Comparison of ENCODE assay signal across 10 mouse cellular contexts in genomic region chr14:21662465-21663142, GRCm38 (mm10). TPM values are rescaled to one million over a fixed set of nuclear protein-coding genes. Genes with fewer than 3 reads are reported as not detected.
A peak's percentile ranks its signal among the peaks of the same experiment; 100 is the strongest.
DNase-seq lines count a peak whose midpoint lies in the region; ATAC-seq lines count a peak whose summit lies in the region.
"Had no signal": no experiment of that assay in that cellular context is flagged by ENCODE, and none has a peak within 500 bp of the region (broad histone marks: within the 10 kb centered on the region; RNA-seq: fewer than 3 reads in every experiment).

No protein-coding gene starts in this region.

- peak; percentile 16 for DNase-seq in midbrain, embryonic 14.5 days
- DNase-seq in midbrain, embryonic 10.5 days (ENCODE audit: low spot score): no peak
- no peak for DNase-seq in right cerebral cortex, adult 2 months (ENCODE audit: low spot score in 2 of 2)
- DNase-seq in heart, embryonic 10.5 days (ENCODE audit: low spot score): no peak

- no peak for ATAC-seq in midbrain, embryonic 14.5 days (ENCODE audit: low FRiP score, low TSS enrichment)
- peak; percentile 69; the same call in 1 of the 2 replicates for ATAC-seq in erythroid progenitor cell, adult 5-6 weeks (replicated peaks; ENCODE audit: low FRiP score, poor library complexity, severe bottlenecking)
- ATAC-seq in liver, embryonic 16.5 days (ENCODE audit: low read depth): peak; percentile 64; the same call in 1 of the 2 replicates
- 0 out of 2 replicates have a peak, but pooled peaks have one; percentile 37 for ATAC-seq in stomach, embryonic 16.5 days (ENCODE audit: insufficient read depth, low FRiP score)
- no peak for ATAC-seq in inflammation-experienced regulatory T-cells, adult 6 months

- no peaks in the 10 kb centered on the region for H3K4me1 ChIP-seq in midbrain, embryonic 14.5 days (ENCODE audit: control insufficient read depth, insufficient read depth, low read length)
- H3K4me1 ChIP-seq in midbrain, embryonic 10.5 days: peaks cover 11% of the 10 kb centered on the region
- H3K4me1 ChIP-seq in liver, embryonic 16.5 days (ENCODE audit: control insufficient read depth, low read depth, low read length): peaks cover 3% of the 10 kb centered on the region; the same call in 1 of the 2 replicates
- no peaks in the 10 kb centered on the region for H3K4me1 ChIP-seq in stomach, embryonic 16.5 days (ENCODE audit: control insufficient read depth, insufficient read depth, low read length)
- H3K4me1 ChIP-seq in heart, embryonic 10.5 days: peaks cover 19% of the 10 kb centered on the region

- peaks cover 64% of the 10 kb centered on the region for H3K36me3 ChIP-seq in midbrain, embryonic 14.5 days (ENCODE audit: control insufficient read depth, insufficient read depth, low read length)
- peaks cover 68% of the 10 kb centered on the region for H3K36me3 ChIP-seq in midbrain, embryonic 10.5 days
- H3K36me3 ChIP-seq in liver, embryonic 16.5 days (ENCODE audit: control insufficient read depth, insufficient read depth): no peaks in the 10 kb centered on the region
- peaks cover 17% of the 10 kb centered on the region for H3K36me3 ChIP-seq in stomach, embryonic 16.5 days (ENCODE audit: control insufficient read depth, insufficient read depth, low read length)
- peaks cover 65% of the 10 kb centered on the region for H3K36me3 ChIP-seq in heart, embryonic 10.5 days

- H3K4me2 ChIP-seq in midbrain, embryonic 14.5 days (ENCODE audit: low read length): no peak overlapping the region
- H3K4me2 ChIP-seq in liver, embryonic 16.5 days (ENCODE audit: low read depth, low read length): no peak overlapping the region
- H3K4me2 ChIP-seq in stomach, embryonic 16.5 days (ENCODE audit: low read depth, low read length): no peak overlapping the region

- no peaks in the 10 kb centered on the region for H3K9me3 ChIP-seq in midbrain, embryonic 14.5 days (ENCODE audit: control insufficient read depth, low read length)
- H3K9me3 ChIP-seq in midbrain, embryonic 10.5 days (replicated peaks): no peaks in the 10 kb centered on the region
- no peaks in the 10 kb centered on the region for H3K9me3 ChIP-seq in liver, embryonic 16.5 days (replicated peaks; ENCODE audit: control insufficient read depth, low read length)
- H3K9me3 ChIP-seq in stomach, embryonic 16.5 days (replicated peaks; ENCODE audit: control insufficient read depth, low read length): no peaks in the 10 kb centered on the region
- no peaks in the 10 kb centered on the region for H3K9me3 ChIP-seq in heart, embryonic 10.5 days
- H3K9me3 ChIP-seq: hindbrain, embryonic 10.5 days had no signal

- H3K9ac ChIP-seq in midbrain, embryonic 14.5 days (replicated peaks; ENCODE audit: low read length): no peak overlapping the region
- H3K9ac ChIP-seq in liver, embryonic 16.5 days (ENCODE audit: low read depth, low read length): no peak overlapping the region
- no peak overlapping the region for H3K9ac ChIP-seq in stomach, embryonic 16.5 days (ENCODE audit: low read length)

- H3K4me3 ChIP-seq in midbrain, embryonic 14.5 days (replicated peaks; ENCODE audit: low read depth, low read length): no peak overlapping the region
- H3K4me3 ChIP-seq in midbrain, embryonic 10.5 days: no peak overlapping the region
- H3K4me3 ChIP-seq in liver, embryonic 16.5 days (ENCODE audit: low read depth, low read length): no peak overlapping the region
- no peak overlapping the region for H3K4me3 ChIP-seq in stomach, embryonic 16.5 days (replicated peaks; ENCODE audit: low read length)
- no peak overlapping the region for H3K4me3 ChIP-seq in heart, embryonic 10.5 days
- H3K4me3 ChIP-seq: hindbrain, embryonic 10.5 days had no signal

- no peak overlapping the region for H3K27ac ChIP-seq in midbrain, embryonic 14.5 days (replicated peaks; ENCODE audit: low read depth, low read length)
- no peak overlapping the region for H3K27ac ChIP-seq in midbrain, embryonic 10.5 days (replicated peaks)
- H3K27ac ChIP-seq in liver, embryonic 16.5 days (ENCODE audit: low read length): no peak overlapping the region
- H3K27ac ChIP-seq in stomach, embryonic 16.5 days (ENCODE audit: low read length): no peak overlapping the region
- H3K27ac ChIP-seq in heart, embryonic 10.5 days: no peak overlapping the region
- H3K27ac ChIP-seq: hindbrain, embryonic 10.5 days; macrophage had no signal

- no peaks in the 10 kb centered on the region for H3K27me3 ChIP-seq in midbrain, embryonic 14.5 days (ENCODE audit: control insufficient read depth, insufficient read depth, low read length)
- H3K27me3 ChIP-seq in midbrain, embryonic 10.5 days (ENCODE audit: low read depth, poor library complexity, severe bottlenecking): no peaks in the 10 kb centered on the region
- no peaks in the 10 kb centered on the region for H3K27me3 ChIP-seq in liver, embryonic 16.5 days (ENCODE audit: control insufficient read depth, insufficient read depth, low read depth, low read length)
- H3K27me3 ChIP-seq in stomach, embryonic 16.5 days (ENCODE audit: control insufficient read depth, insufficient read depth, low read length): no peaks in the 10 kb centered on the region
- no peaks in the 10 kb centered on the region for H3K27me3 ChIP-seq in heart, embryonic 10.5 days (ENCODE audit: insufficient read depth, poor library complexity, severe bottlenecking)

- 85% methylated on average over 8 of the region's 8 CpGs for WGBS in midbrain, embryonic 14.5 days
- WGBS in midbrain, embryonic 10.5 days: 87% methylated on average over 8 of the region's 8 CpGs
- 47% methylated on average over 8 of the region's 8 CpGs for WGBS in liver, embryonic 16.5 days (ENCODE audit: insufficient replicate concordance)
- WGBS in stomach, embryonic 16.5 days: 69% methylated on average over 8 of the region's 8 CpGs
- 72% methylated on average over 8 of the region's 8 CpGs for WGBS in heart, embryonic 10.5 days

RNA-seq across cellular contexts. Expression of gene Dupd1, which starts 51.8 kb away (rescaled TPM):
- polyA plus RNA-seq in midbrain, embryonic 14.5 days (2014; fragmentation: Nextera tagmentation; extraction: Ambion mirVana): not detected in 2 replicates
- not detected in 2 replicates for polyA plus RNA-seq in midbrain, embryonic 10.5 days (2016; fragmentation: Nextera tagmentation; extraction: Ambion mirVana)
- not detected in 2 replicates for total RNA-seq in erythroid progenitor cell, adult 5-6 weeks (2015; ENCODE audit: low replicate concordance)
- not detected in 2 replicates for total RNA-seq in erythroid progenitor cell, adult 5-6 weeks (2017; ENCODE audit: low replicate concordance)
- polyA plus RNA-seq in liver, embryonic 16.5 days (2015; fragmentation: Nextera tagmentation; extraction: Ambion mirVana): 0.18 and 0.27 TPM in 2 replicates
- 0.81 TPM in 1 of 2 replicates, not detected in the other for polyA plus RNA-seq in stomach, embryonic 16.5 days (2015; fragmentation: Nextera tagmentation; extraction: Ambion mirVana)
- polyA plus RNA-seq in inflammation-experienced regulatory T-cells, adult 6 months (2017; shearing (Covaris generic)): not detected
- 0.12 and 0.15 TPM in 2 replicates for polyA plus RNA-seq in heart, embryonic 10.5 days (2016; fragmentation: Nextera tagmentation; extraction: Ambion mirVana)
- polyA plus RNA-seq: macrophage had no signal

Comparison
In these comparisons a context has a peak if more than half of its experiments do, and no peak if none do; other contexts are left out.
1. ATAC-seq: peak in erythroid progenitor cell, adult 5-6 weeks (single experiment), liver, embryonic 16.5 days (single experiment) and stomach, embryonic 16.5 days (single experiment); none in midbrain, embryonic 14.5 days (single experiment) and inflammation-experienced regulatory T-cells, adult 6 months (single experiment).